Mouse (Mus musculus) bone marrow macrophage, adult 2 months (primary cell): ENCODE measurements around the gene Fbxo36.

Source experiments
- CTCF ChIP-seq: IDR thresholded peaks from 2 replicates; pipeline ENCODE4 v1.5.1; 2012; ENCODE audit warnings: low read depth, mild to moderate bottlenecking, low read length, moderate library complexity
- POLR2A ChIP-seq: IDR thresholded peaks from 2 replicates; pipeline ENCODE4 v1.6.1; 2012; ENCODE audit warnings: mild to moderate bottlenecking, low read depth, low read length, borderline replicate concordance

DNA sequence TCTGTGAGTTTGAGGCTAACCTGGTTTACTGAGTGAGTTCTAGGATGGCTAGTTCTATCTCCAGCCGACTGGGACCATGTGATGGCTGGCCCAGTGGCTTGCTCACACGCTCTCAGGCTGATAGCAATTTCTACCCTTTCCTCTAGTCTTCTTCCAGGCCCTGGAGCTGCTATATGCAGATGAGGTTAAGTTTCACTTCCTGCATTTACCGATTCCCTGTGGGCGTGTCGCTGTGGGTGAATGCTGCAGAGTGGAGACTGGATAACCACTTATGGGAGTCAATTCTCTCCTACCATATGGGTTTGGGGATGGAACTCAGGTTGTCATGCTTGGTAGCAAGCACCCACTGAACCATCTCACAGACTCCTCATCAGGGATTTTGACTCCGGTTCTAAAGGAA, 84.5 kb downstream of the Fbxo36 start:
- TF ChIP-seq CTCF (no peak), POLR2A (no peak)
